Mouse (Mus musculus) liver, postnatal 0 days (tissue): ENCODE data around the gene Psg23. TPM values are rescaled to one million over a fixed set of nuclear protein-coding genes. Genes with fewer than 3 reads are reported as not detected.
"Not testable (repeated sequence)": the region's sequence is repeated elsewhere in the genome, so short reads cannot be mapped to it uniquely, and the experiment has no call there.

Experiments
- ATAC-seq: fragments of 200-750 bp; cut with Nextera tagmentation; 2 replicates; pipeline ENCODE4 v1.8.0; 2017; ENCODE audit warnings: mild to moderate bottlenecking, moderate library complexity
- DNase-seq: peaks from one replicate; pipeline ENCODE4 v3.0.0-alpha.2; 2016
- H3K27ac ChIP-seq: fragments of 300-500 bp; sonication (generic); 2 replicates; pipeline ENCODE4 v1.5.1; 2014; ENCODE audit warnings: antibody characterized with exemption, moderate library complexity, mild to moderate bottlenecking, low read depth
- H3K27me3 ChIP-seq: fragments of 300-500 bp; sonication (generic); 2 replicates; pipeline ENCODE4 v1.6.1; 2014; ENCODE audit warnings: low read length, control low read depth, mixed read lengths; ENCODE audit not compliant: insufficient read depth
- H3K36me3 ChIP-seq: fragments of 300-500 bp; sonication (generic); replicated peaks from 2 replicates; pipeline ENCODE4 v1.6.1; 2014; ENCODE audit warnings: mild to moderate bottlenecking, control low read depth, low read length, moderate library complexity, mixed read lengths; ENCODE audit not compliant: insufficient read depth
- H3K4me1 ChIP-seq: fragments of 300-500 bp; sonication (generic); 2 replicates; pipeline ENCODE4 v1.6.1; 2014; ENCODE audit warnings: antibody characterized with exemption, mild to moderate bottlenecking, control low read depth; ENCODE audit not compliant: insufficient read depth
- H3K4me2 ChIP-seq: fragments of 300-500 bp; sonication (generic); 2 replicates; pipeline ENCODE4 v1.6.1; 2014; ENCODE audit warnings: low read depth, mild to moderate bottlenecking, low read length, moderate library complexity, mixed read lengths
- H3K4me3 ChIP-seq: fragments of 300-500 bp; sonication (generic); 2 replicates; pipeline ENCODE4 v1.5.1; 2014; ENCODE audit warnings: low read depth, low read length
- H3K9ac ChIP-seq: fragments of 300-500 bp; sonication (generic); replicated peaks from 2 replicates; pipeline ENCODE4 v1.6.1; 2014; ENCODE audit warnings: mild to moderate bottlenecking, moderate library complexity
- H3K9me3 ChIP-seq: fragments of 300-500 bp; sonication (generic); 2 replicates; pipeline ENCODE4 v1.6.1; 2016; ENCODE audit warnings: mild to moderate bottlenecking, control low read depth, low read length, mixed read lengths
- CTCF ChIP-seq: sonication (generic); IDR thresholded peaks from 2 replicates; pipeline ENCODE4 v1.5.1; 2016; ENCODE audit warnings: antibody characterized with exemption, low read depth
- EP300 ChIP-seq: IDR thresholded peaks from 2 replicates; pipeline ENCODE4 v1.6.1; 2016; ENCODE audit warnings: antibody characterized with exemption, low read depth, mild to moderate bottlenecking
- WGBS: fragments of 180-500 bp; shearing (Covaris S2); extraction: QIAGEN DNeasy Blood & Tissue Kit; methylation state at CpG from one replicate; pipeline ENCODE4 v1.1.7; 2014; ENCODE audit not compliant: insufficient replicate concordance; 5-methylcytosine and 5-hydroxymethylcytosine counted together
- polyA plus RNA-seq: library from polyadenylated mRNA; unstranded; fragments of >200 nt; fragmentation: Nextera tagmentation; extraction: Ambion mirVana; gene quantifications from 2 replicates; pipeline ENCODE4 v1.2.1, GENCODE M21; 2015

Psg23 gene
- not detected in 2 replicates for polyA plus RNA-seq

- not testable (repeated sequence) for H3K9me3 ChIP-seq, H3K4me3 ChIP-seq, H3K27me3 ChIP-seq, DNase-seq, H3K36me3 ChIP-seq, H3K4me2 ChIP-seq, H3K4me1 ChIP-seq, H3K27ac ChIP-seq, H3K9ac ChIP-seq, ATAC-seq
- WGBS, result 53% methylated on average over 1 of the region's 2 CpGs
Measured at GRCm38 (mm10) chr7:18616401-18616800, at the start of gene Psg23. TSS of gene Psg23 (minus strand) at chr7:18616501.

GRCm38 (mm10) chr7:18656625-18657024, 40.3 kb upstream of the Psg23 start, which contains the start of gene Psg21:
TSS of gene Psg21 (minus strand) at chr7:18656725.
- H3K27me3 ChIP-seq, ATAC-seq, H3K9ac ChIP-seq, H3K4me2 ChIP-seq, H3K4me1 ChIP-seq, DNase-seq, H3K36me3 ChIP-seq, H3K9me3 ChIP-seq, H3K4me3 ChIP-seq, H3K27ac ChIP-seq: not testable (repeated sequence)
- WGBS, result no CpG with 5 or more reads among the region's 2 CpGs

- H3K9ac ChIP-seq, H3K4me3 ChIP-seq, H3K9me3 ChIP-seq, DNase-seq, H3K36me3 ChIP-seq, ATAC-seq, H3K4me1 ChIP-seq, H3K4me2 ChIP-seq, H3K27me3 ChIP-seq, H3K27ac ChIP-seq: not testable (repeated sequence)
- WGBS, result 67% methylated on average over 8 of the region's 8 CpGs
Measured at GRCm38 (mm10) chr7:18626921-18627320, 10.6 kb upstream of the Psg23 start.

GRCm38 (mm10) chr7:18567205-18567604, 49.1 kb downstream of the Psg23 start, which contains the start of gene Psg27:
TSS of gene Psg27 (minus strand) at chr7:18567305.
- no peak for ATAC-seq
- no peak for DNase-seq
- Histone ChIP-seq H3K27ac (no peak within 1 kb of the TSS), H3K4me1 (no peaks in the 10 kb centered on the region), H3K36me3 (no peaks in the 10 kb centered on the region), H3K4me3 (no peak within 1 kb of the TSS), H3K9ac (no peak within 1 kb of the TSS), H3K4me2 (no peak within 1 kb of the TSS), H3K9me3 (no peaks in the 10 kb centered on the region), H3K27me3 (no peaks in the 10 kb centered on the region)
- WGBS, result 78% methylated on average over 3 of the region's 3 CpGs
- TF ChIP-seq EP300 (no peak), CTCF (no peak)

- H3K4me3 ChIP-seq, result no peak overlapping the region
- H3K4me1 ChIP-seq, result no peaks in the 10 kb centered on the region
- no peaks in the 10 kb centered on the region for H3K36me3 ChIP-seq
- TF ChIP-seq CTCF (no peak), EP300 (no peak)
- no peaks in the 10 kb centered on the region for H3K27me3 ChIP-seq
- DNase-seq (no peak), ATAC-seq (no peak)
- H3K4me2 ChIP-seq, result no peak overlapping the region
- H3K9ac ChIP-seq, result no peak overlapping the region
- no peak overlapping the region for H3K27ac ChIP-seq
- H3K9me3 ChIP-seq, result no peaks in the 10 kb centered on the region
Measured at GRCm38 (mm10) chr7:18559850-18560249, 56.5 kb downstream of the Psg23 start.

Other genes with a start within 250 kb of the Psg23 start
- not detected in 2 replicates for gene Psg28, start 184.5 kb downstream of the Psg23 start, polyA plus RNA-seq
- not detected in 2 replicates for gene Psg26, start 132.3 kb downstream of the Psg23 start, polyA plus RNA-seq
- not detected in 2 replicates for gene Psg25, start 84.2 kb downstream of the Psg23 start, polyA plus RNA-seq
- gene Psg27, start 49.2 kb downstream of the Psg23 start, polyA plus RNA-seq, result not detected in 2 replicates
- not detected in 2 replicates for gene Psg21, start 40.2 kb upstream of the Psg23 start, polyA plus RNA-seq
- gene Psg20, start 69.7 kb upstream of the Psg23 start, polyA plus RNA-seq, result not detected in 2 replicates
- 0.23 and 0.33 TPM in 2 replicates for gene Psg22, start 101.6 kb upstream of the Psg23 start, polyA plus RNA-seq
- gene Psg19, start 182.0 kb upstream of the Psg23 start, polyA plus RNA-seq, result not detected in 2 replicates
- gene Psg17, start 205.1 kb upstream of the Psg23 start, polyA plus RNA-seq, result not detected in 2 replicates
- gene Mill2, start 223.5 kb upstream of the Psg23 start, polyA plus RNA-seq, result 0.17 and 0.36 TPM in 2 replicates